Mouse (Mus musculus): ENCODE data around the gene Esrp2. TPM values are rescaled to one million over a fixed set of nuclear protein-coding genes. Genes with fewer than 3 reads are reported as not detected.
A peak's percentile ranks its signal among the peaks of the same experiment; 100 is the strongest.

Gene Esrp2
- polyA plus RNA-seq, 1 experiment: 0.04 TPM

DNA sequence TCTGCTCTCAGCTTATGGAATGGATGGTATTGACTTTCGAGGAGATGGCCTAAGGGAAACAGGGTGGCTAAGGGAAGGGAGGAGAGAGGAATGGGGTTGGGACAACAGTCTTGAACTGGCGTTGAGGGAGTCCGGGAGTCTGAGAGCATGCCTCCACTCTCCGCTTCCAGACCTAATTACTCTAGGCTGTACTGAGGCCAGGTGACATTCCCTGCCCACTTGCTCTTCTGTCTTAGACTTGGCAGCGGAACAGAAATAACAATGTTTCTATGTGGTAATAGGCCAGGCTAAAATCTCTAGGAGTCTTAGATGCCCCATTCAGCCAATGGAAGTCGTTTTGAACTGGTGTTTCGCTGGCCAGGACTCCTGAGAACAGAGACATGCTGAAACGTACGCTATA is 14.3 kb upstream of the Esrp2 start:
- no peaks in the 10 kb centered on the region for H3K27me3 ChIP-seq (ENCODE audit: control insufficient read depth, insufficient read depth, insufficient read length)
- TF ChIP-seq USF1 (IDR thresholded peaks at IDR 0.05; ENCODE audit: low read depth) (no peak), MAX (IDR thresholded peaks at IDR 0.05) (no peak), CEBPB (IDR thresholded peaks at IDR 0.05; ENCODE audit: low read depth) (no peak), CTCF (IDR thresholded peaks at IDR 0.05; ENCODE audit: control insufficient read depth, insufficient read depth, insufficient read length) (no peak), FOSL1 (IDR thresholded peaks at IDR 0.05; ENCODE audit: insufficient read depth, low read length, poor library complexity, severe bottlenecking) (no peak), MYOG (IDR thresholded peaks at IDR 0.05; ENCODE audit: control insufficient read depth, extremely low read depth, insufficient read length) (no peak), MYOD1 (IDR thresholded peaks at IDR 0.05; ENCODE audit: control insufficient read depth, insufficient read length, low read depth) (no peak)
- peaks cover 21% of the 10 kb centered on the region for H3K79me2 ChIP-seq (ENCODE audit: control insufficient read depth, insufficient read depth)
- peaks cover 4% of the 10 kb centered on the region for H3K79me3 ChIP-seq (ENCODE audit: low read depth)
- peak overlapping the region; percentile 77 for H3ac ChIP-seq (ENCODE audit: control insufficient read depth, insufficient read length, low read depth)
- peak overlapping the region; percentile 73 for H3K4me3 ChIP-seq (ENCODE audit: insufficient read depth, poor library complexity, severe bottlenecking)
- H3K36me3 ChIP-seq (ENCODE audit: control insufficient read depth, insufficient read depth): peaks cover 1% of the 10 kb centered on the region

DNA sequence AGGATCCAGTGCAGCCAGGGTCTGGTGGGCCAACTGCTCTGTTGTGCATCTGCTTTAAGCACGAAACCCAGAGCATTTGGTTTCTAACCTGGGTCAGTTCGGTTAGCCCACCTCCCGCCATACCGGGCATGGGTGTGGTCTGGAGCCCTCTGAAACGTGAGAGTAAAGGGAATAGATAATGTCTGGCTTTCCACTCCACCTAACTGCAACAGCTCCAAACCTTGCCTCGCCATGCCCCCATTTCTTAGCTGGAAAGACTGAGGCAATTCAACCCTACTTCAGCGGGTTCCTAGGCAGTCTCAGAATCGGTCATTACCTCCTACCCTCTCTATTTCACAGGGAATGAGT is 13.9 kb upstream of the Esrp2 start:
- H3K4me3 ChIP-seq (ENCODE audit: insufficient read depth, poor library complexity, severe bottlenecking): peak overlapping the region; percentile 73
- peak overlapping the region; percentile 77 for H3ac ChIP-seq (ENCODE audit: control insufficient read depth, insufficient read length, low read depth)
- TF ChIP-seq USF1 (IDR thresholded peaks at IDR 0.05; ENCODE audit: low read depth) (no peak), CEBPB (IDR thresholded peaks at IDR 0.05; ENCODE audit: low read depth) (no peak), FOSL1 (IDR thresholded peaks at IDR 0.05; ENCODE audit: insufficient read depth, low read length, poor library complexity, severe bottlenecking) (no peak), MYOD1 (IDR thresholded peaks at IDR 0.05; ENCODE audit: control insufficient read depth, insufficient read length, low read depth) (no peak), CTCF (IDR thresholded peaks at IDR 0.05; ENCODE audit: control insufficient read depth, insufficient read depth, insufficient read length) (no peak), MAX (IDR thresholded peaks at IDR 0.05) (no peak), MYOG (IDR thresholded peaks at IDR 0.05; ENCODE audit: control insufficient read depth, extremely low read depth, insufficient read length) (no peak)
- no peaks in the 10 kb centered on the region for H3K27me3 ChIP-seq (ENCODE audit: control insufficient read depth, insufficient read depth, insufficient read length)
- H3K79me2 ChIP-seq (ENCODE audit: control insufficient read depth, insufficient read depth): peaks cover 21% of the 10 kb centered on the region
- H3K79me3 ChIP-seq (ENCODE audit: low read depth): peaks cover 4% of the 10 kb centered on the region
- H3K36me3 ChIP-seq (ENCODE audit: control insufficient read depth, insufficient read depth): no peaks in the 10 kb centered on the region

DNA sequence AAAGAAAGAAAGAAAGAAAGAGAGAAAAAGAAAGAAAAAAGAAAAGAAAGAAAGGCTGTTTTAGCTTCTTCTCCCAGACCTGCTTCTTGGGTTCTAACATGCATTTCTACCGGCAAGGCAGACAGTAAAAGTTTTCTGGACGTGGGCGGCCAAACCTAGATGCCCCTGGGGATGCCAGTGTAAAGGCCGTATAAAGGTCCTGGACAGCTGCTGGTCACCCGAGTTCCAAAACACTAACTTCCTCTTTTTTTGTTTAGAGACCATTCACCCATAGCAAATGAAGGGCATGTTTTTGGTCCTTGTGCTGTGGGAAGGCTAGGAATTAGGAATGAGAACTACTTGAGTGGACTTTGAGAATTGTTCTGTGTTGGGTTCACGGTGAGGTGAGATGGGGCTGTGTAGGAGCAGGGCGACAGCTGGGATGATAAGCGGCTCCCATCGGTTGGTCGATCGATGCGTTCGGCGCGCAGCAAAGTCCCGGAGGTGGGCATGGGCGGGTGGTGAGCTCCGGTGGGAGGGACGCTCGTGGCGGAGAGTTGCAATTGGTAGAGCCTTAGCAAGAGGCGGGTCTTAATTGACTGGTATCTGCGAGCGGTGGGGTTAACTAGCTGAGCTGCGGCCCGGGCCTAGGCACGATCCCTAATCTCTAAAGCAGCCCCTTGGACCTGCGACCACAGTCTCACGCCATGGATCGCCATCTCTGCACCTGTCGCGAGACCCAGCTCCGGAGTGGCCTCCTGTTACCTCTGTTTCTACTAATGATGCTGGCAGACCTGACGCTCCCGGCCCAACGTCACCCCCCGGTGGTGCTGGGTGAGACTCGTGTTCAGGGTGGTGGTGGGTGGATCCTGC is 13.3 kb upstream of the Esrp2 start, which contains the start of gene Pla2g15:
Gene Pla2g15, plus strand, starts transcription at position 599 of the 852 bp plus-strand sequence.
- H3K4me3 ChIP-seq (ENCODE audit: insufficient read depth, poor library complexity, severe bottlenecking): peak within 1 kb of the TSS; percentile 73
- H3K79me3 ChIP-seq (ENCODE audit: low read depth): peaks cover 4% of the 10 kb centered on the region
- no peaks in the 10 kb centered on the region for H3K36me3 ChIP-seq (ENCODE audit: control insufficient read depth, insufficient read depth)
- TF ChIP-seq CEBPB (IDR thresholded peaks at IDR 0.05; ENCODE audit: low read depth) (no peak), MYOD1 (IDR thresholded peaks at IDR 0.05; ENCODE audit: control insufficient read depth, insufficient read length, low read depth) (peak; percentile 72), MAX (IDR thresholded peaks at IDR 0.05) (no peak)
- peak within 1 kb of the TSS; percentile 77 for H3ac ChIP-seq (ENCODE audit: control insufficient read depth, insufficient read length, low read depth)
- H3K27me3 ChIP-seq (ENCODE audit: control insufficient read depth, insufficient read depth, insufficient read length): no peaks in the 10 kb centered on the region
- H3K79me2 ChIP-seq (ENCODE audit: control insufficient read depth, insufficient read depth): peaks cover 21% of the 10 kb centered on the region

DNA sequence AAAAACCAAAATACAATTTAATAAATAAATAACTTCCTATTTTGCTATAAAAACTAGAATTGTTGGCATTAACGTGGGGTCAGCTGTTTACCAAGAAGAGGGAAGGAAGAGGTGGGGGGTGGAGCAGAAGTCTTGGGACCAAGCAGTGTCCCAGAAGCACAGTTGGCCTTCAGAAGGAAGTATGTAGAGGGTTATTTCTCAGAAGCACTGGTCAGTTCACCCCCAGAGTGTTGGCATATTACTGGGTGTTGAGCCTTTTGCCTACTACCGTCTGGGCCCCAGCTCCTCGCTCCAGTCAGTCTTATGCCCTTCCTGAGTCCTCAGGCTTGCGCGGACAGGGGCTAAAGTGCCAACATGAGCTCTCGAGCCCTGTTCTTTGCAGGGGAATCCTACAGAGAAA is 12.3 kb upstream of the Esrp2 start:
- Histone ChIP-seq H3K36me3 (ENCODE audit: control insufficient read depth, insufficient read depth) (no peaks in the 10 kb centered on the region), H3K79me3 (ENCODE audit: low read depth) (peaks cover 4% of the 10 kb centered on the region), H3ac (ENCODE audit: control insufficient read depth, insufficient read length, low read depth) (no peak overlapping the region), H3K79me2 (ENCODE audit: control insufficient read depth, insufficient read depth) (peaks cover 21% of the 10 kb centered on the region), H3K4me3 (ENCODE audit: insufficient read depth, poor library complexity, severe bottlenecking) (no peak overlapping the region), H3K27me3 (ENCODE audit: control insufficient read depth, insufficient read depth, insufficient read length) (no peaks in the 10 kb centered on the region)
- TF ChIP-seq CTCF (IDR thresholded peaks at IDR 0.05; ENCODE audit: control insufficient read depth, insufficient read depth, insufficient read length): no peak
- no peak for TF ChIP-seq MYOG (IDR thresholded peaks at IDR 0.05; ENCODE audit: control insufficient read depth, extremely low read depth, insufficient read length)
- no peak for TF ChIP-seq FOSL1 (IDR thresholded peaks at IDR 0.05; ENCODE audit: insufficient read depth, low read length, poor library complexity, severe bottlenecking)
- no peak for TF ChIP-seq CEBPB (IDR thresholded peaks at IDR 0.05; ENCODE audit: low read depth)
- no peak for TF ChIP-seq USF1 (IDR thresholded peaks at IDR 0.05; ENCODE audit: low read depth)
- TF ChIP-seq MYOD1 (IDR thresholded peaks at IDR 0.05; ENCODE audit: control insufficient read depth, insufficient read length, low read depth): no peak
- TF ChIP-seq MAX (IDR thresholded peaks at IDR 0.05): no peak

DNA sequence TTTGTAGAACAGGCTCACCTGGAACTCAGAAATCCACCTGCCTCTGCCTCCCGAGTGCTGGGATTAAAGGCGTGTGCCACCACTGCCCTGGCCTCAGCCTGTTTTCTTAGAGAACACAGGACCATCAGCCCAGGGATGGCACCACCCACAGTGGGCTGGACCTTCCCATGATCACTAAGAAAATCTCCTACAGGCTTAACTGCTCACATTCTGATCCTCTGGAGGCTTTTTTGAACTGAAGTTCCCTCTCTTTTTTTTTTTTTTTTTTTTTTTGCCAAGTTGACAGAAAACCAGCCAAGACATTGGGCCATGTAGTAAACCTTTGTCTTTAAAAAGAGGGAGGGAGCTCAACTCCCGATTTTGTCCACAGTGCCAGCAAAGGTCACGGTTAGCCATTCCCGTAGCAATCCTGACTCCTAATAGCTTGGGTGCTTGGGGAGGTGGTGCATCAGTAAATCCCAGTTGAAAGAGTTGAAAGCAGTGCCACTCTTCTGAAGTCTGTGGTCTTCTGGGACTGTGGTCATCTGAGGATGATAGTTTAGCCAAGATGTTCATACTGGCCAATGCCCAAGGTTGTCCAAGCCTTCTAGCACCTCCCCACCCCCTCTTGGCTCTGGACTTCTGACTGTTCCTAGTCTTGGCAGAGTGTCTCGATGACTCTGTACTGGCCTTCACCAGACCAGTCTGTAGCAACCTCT is 11.2 kb upstream of the Esrp2 start:
- no peak overlapping the region for H3ac ChIP-seq (ENCODE audit: control insufficient read depth, insufficient read length, low read depth)
- H3K36me3 ChIP-seq (ENCODE audit: control insufficient read depth, insufficient read depth): no peaks in the 10 kb centered on the region
- H3K79me3 ChIP-seq (ENCODE audit: low read depth): peaks cover 4% of the 10 kb centered on the region
- TF ChIP-seq MYOD1 (IDR thresholded peaks at IDR 0.05; ENCODE audit: control insufficient read depth, insufficient read length, low read depth): no peak
- no peak for TF ChIP-seq USF1 (IDR thresholded peaks at IDR 0.05; ENCODE audit: low read depth)
- TF ChIP-seq CTCF (IDR thresholded peaks at IDR 0.05; ENCODE audit: control insufficient read depth, insufficient read depth, insufficient read length): no peak
- no peak for TF ChIP-seq FOSL1 (IDR thresholded peaks at IDR 0.05; ENCODE audit: insufficient read depth, low read length, poor library complexity, severe bottlenecking)
- TF ChIP-seq MYOG (IDR thresholded peaks at IDR 0.05; ENCODE audit: control insufficient read depth, extremely low read depth, insufficient read length): no peak
- no peak for TF ChIP-seq CEBPB (IDR thresholded peaks at IDR 0.05; ENCODE audit: low read depth)
- no peak for TF ChIP-seq MAX (IDR thresholded peaks at IDR 0.05)
- no peak overlapping the region for H3K4me3 ChIP-seq (ENCODE audit: insufficient read depth, poor library complexity, severe bottlenecking)
- peaks cover 21% of the 10 kb centered on the region for H3K79me2 ChIP-seq (ENCODE audit: control insufficient read depth, insufficient read depth)
- H3K27me3 ChIP-seq (ENCODE audit: control insufficient read depth, insufficient read depth, insufficient read length): no peaks in the 10 kb centered on the region
